Mouse (Mus musculus) kidney, postnatal 0 days (tissue): ENCODE measurements around the gene Ccdc66. TPM values are rescaled to one million over a fixed set of nuclear protein-coding genes. Genes with fewer than 3 reads are reported as not detected.

Experiments
- ATAC-seq: fragments of 200-750 bp; cut with Nextera tagmentation; replicated peaks from 2 replicates; pipeline ENCODE4 v1.8.0; 2017; ENCODE audit warnings: low read depth, moderate number of reproducible peaks, moderate TSS enrichment, moderate library complexity; ENCODE audit not compliant: low FRiP score
- DNase-seq: peaks from one replicate; pipeline ENCODE4 v3.0.0-alpha.2; 2016; ENCODE audit warnings: low spot score
- H3K27ac ChIP-seq: fragments of 300-500 bp; sonication (generic); 2 replicates; pipeline ENCODE4 v1.5.1; 2014; ENCODE audit warnings: mild to moderate bottlenecking
- H3K27me3 ChIP-seq: fragments of 300-500 bp; sonication (generic); 2 replicates; pipeline ENCODE4 v1.6.1; 2014; ENCODE audit warnings: low read length, mixed read lengths; ENCODE audit not compliant: insufficient read depth
- H3K36me3 ChIP-seq: fragments of 300-500 bp; sonication (generic); 2 replicates; pipeline ENCODE4 v1.6.1; 2014; ENCODE audit warnings: low read length, mixed read lengths; ENCODE audit not compliant: insufficient read depth
- H3K4me1 ChIP-seq: fragments of 300-500 bp; sonication (generic); replicated peaks from 2 replicates; pipeline ENCODE4 v1.6.1; 2014; ENCODE audit warnings: antibody characterized with exemption, low read length, mixed read lengths; ENCODE audit not compliant: insufficient read depth
- H3K4me2 ChIP-seq: fragments of 300-500 bp; sonication (generic); 2 replicates; pipeline ENCODE4 v1.6.1; 2014; ENCODE audit warnings: mild to moderate bottlenecking, low read length, moderate library complexity, mixed read lengths
- H3K4me3 ChIP-seq: fragments of 300-500 bp; sonication (generic); replicated peaks from 2 replicates; pipeline ENCODE4 v1.5.1; 2014; ENCODE audit warnings: low read depth, low read length
- H3K9ac ChIP-seq: fragments of 300-500 bp; sonication (generic); 2 replicates; pipeline ENCODE4 v1.6.1; 2014; ENCODE audit warnings: low read depth, low read length
- H3K9me3 ChIP-seq: fragments of 300-500 bp; sonication (generic); replicated peaks from 2 replicates; pipeline ENCODE4 v1.6.1; 2016; ENCODE audit warnings: low read length, inconsistent platforms, mixed read lengths
- CTCF ChIP-seq: IDR thresholded peaks from 2 replicates; pipeline ENCODE4 v1.5.1; 2016; ENCODE audit warnings: antibody characterized with exemption, low read depth, mild to moderate bottlenecking, moderate library complexity
- WGBS: fragments of 180-500 bp; shearing (Covaris S2); extraction: QIAGEN DNeasy Blood & Tissue Kit; methylation state at CpG from one replicate; pipeline ENCODE4 v1.1.7; 2014; 5-methylcytosine and 5-hydroxymethylcytosine counted together
- polyA plus RNA-seq: library from polyadenylated mRNA; unstranded; fragments of >200 nt; fragmentation: Nextera tagmentation; extraction: Ambion mirVana; gene quantifications from 2 replicates; pipeline ENCODE4 v1.2.1, GENCODE M21; 2015

The Ccdc66 gene
- polyA plus RNA-seq, 1 experiment from 2014 or later: 8.5 TPM

GRCm38 (mm10) chr14:27432064-27432463 is 76.2 kb downstream of the Ccdc66 start:
- DNase-seq (no peak), ATAC-seq (no peak)
- Histone ChIP-seq H3K9ac (no peak overlapping the region), H3K4me2 (no peak overlapping the region), H3K36me3 (no peaks in the 10 kb centered on the region), H3K27ac (no peak overlapping the region), H3K4me1 (no peaks in the 10 kb centered on the region), H3K4me3 (no peak overlapping the region), H3K9me3 (0 out of 2 replicates have a peak, but pooled peaks cover 6% of the 10 kb centered on the region), H3K27me3 (no peaks in the 10 kb centered on the region)
- TF ChIP-seq CTCF: no peak
- 94% methylated on average over 2 of the region's 2 CpGs for WGBS

Other genes with a start within 250 kb of the Ccdc66 start
- 9.5 and 9.7 TPM in 2 replicates for gene Fam208a, start 79.6 kb downstream of the Ccdc66 start, polyA plus RNA-seq
- 5.4 and 6.8 TPM in 2 replicates for gene Erc2, start 114.0 kb upstream of the Ccdc66 start, polyA plus RNA-seq